Mouse (Mus musculus) limb, embryonic 14.5 days (tissue): ENCODE data around the gene Tor2a. TPM values are rescaled to one million over a fixed set of nuclear protein-coding genes. Genes with fewer than 3 reads are reported as not detected.

ENCODE experiments used
- ATAC-seq: fragments of 200-750 bp; cut with Nextera tagmentation; 2 replicates; pipeline ENCODE4 v1.8.0; 2017; ENCODE audit warnings: low read depth, moderate number of reproducible peaks, moderate TSS enrichment; ENCODE audit not compliant: low FRiP score
- DNase-seq: peaks from one replicate; pipeline ENCODE4 v3.0.0-alpha.2; 2015; ENCODE audit warnings: low spot score
- H3K27ac ChIP-seq: fragments of 300-500 bp; sonication (generic); replicated peaks from 2 replicates; pipeline ENCODE4 v1.5.1; 2014; ENCODE audit warnings: low read depth, mild to moderate bottlenecking, low read length, moderate library complexity, mixed read lengths
- H3K27me3 ChIP-seq: fragments of 300-500 bp; sonication (generic); 2 replicates; pipeline ENCODE4 v1.6.1; 2014; ENCODE audit warnings: low read length, mixed read lengths; ENCODE audit not compliant: control insufficient read depth, insufficient read depth
- H3K36me3 ChIP-seq: fragments of 300-500 bp; sonication (generic); 2 replicates; pipeline ENCODE4 v1.6.1; 2014; ENCODE audit warnings: mild to moderate bottlenecking, low read length, moderate library complexity, mixed read lengths; ENCODE audit not compliant: control insufficient read depth, insufficient read depth
- H3K4me1 ChIP-seq: fragments of 300-500 bp; sonication (generic); 2 replicates; pipeline ENCODE4 v1.6.1; 2014; ENCODE audit warnings: antibody characterized with exemption, low read length, mixed read lengths; ENCODE audit not compliant: control insufficient read depth, insufficient read depth
- H3K4me2 ChIP-seq: fragments of 300-500 bp; sonication (generic); replicated peaks from 2 replicates; pipeline ENCODE4 v1.6.1; 2014; ENCODE audit warnings: low read depth, mild to moderate bottlenecking, low read length, moderate library complexity; ENCODE audit not compliant: severe bottlenecking
- H3K4me3 ChIP-seq: fragments of 300-500 bp; sonication (generic); replicated peaks from 2 replicates; pipeline ENCODE4 v1.5.1; 2014; ENCODE audit warnings: low read length
- H3K9ac ChIP-seq: fragments of 300-500 bp; sonication (generic); 2 replicates; pipeline ENCODE4 v1.6.1; 2014; ENCODE audit warnings: mild to moderate bottlenecking, low read depth, low read length, moderate library complexity; ENCODE audit not compliant: severe bottlenecking
- H3K9me3 ChIP-seq: fragments of 300-500 bp; sonication (generic); 2 replicates; pipeline ENCODE4 v1.6.1; 2016; ENCODE audit warnings: low read length; ENCODE audit not compliant: control insufficient read depth
- POLR2A ChIP-seq: fragments of 200-500 bp; IDR thresholded peaks from 2 replicates; pipeline ENCODE4 v1.8.0; 2012; ENCODE audit warnings: inconsistent platforms, mild to moderate bottlenecking, moderate library complexity, borderline replicate concordance; ENCODE audit not compliant: insufficient read depth, insufficient read length; ENCODE audit errors: extremely low read depth
- WGBS: fragments of 180-500 bp; shearing (Covaris S2); extraction: QIAGEN DNeasy Blood & Tissue Kit; methylation state at CpG from one replicate; pipeline ENCODE4 v1.1.7; 2014; 5-methylcytosine and 5-hydroxymethylcytosine counted together
- polyA plus RNA-seq, 2 experiments: library from polyadenylated mRNA; depleted of rRNA in 1 of 2; stranded (reverse) in 1 of 2; unstranded in 1 of 2; fragments of >200 nt; fragmentation: Nextera tagmentation in 1 of 2; extraction: Ambion mirVana in 1 of 2; gene quantifications; 2 replicates each; pipeline versions ENCODE4 v1.2.1 to v1.2.3; 2012 to 2014

Gene Tor2a
- polyA plus RNA-seq, 2 experiments, result 81.2 to 82.6 TPM

DNA sequence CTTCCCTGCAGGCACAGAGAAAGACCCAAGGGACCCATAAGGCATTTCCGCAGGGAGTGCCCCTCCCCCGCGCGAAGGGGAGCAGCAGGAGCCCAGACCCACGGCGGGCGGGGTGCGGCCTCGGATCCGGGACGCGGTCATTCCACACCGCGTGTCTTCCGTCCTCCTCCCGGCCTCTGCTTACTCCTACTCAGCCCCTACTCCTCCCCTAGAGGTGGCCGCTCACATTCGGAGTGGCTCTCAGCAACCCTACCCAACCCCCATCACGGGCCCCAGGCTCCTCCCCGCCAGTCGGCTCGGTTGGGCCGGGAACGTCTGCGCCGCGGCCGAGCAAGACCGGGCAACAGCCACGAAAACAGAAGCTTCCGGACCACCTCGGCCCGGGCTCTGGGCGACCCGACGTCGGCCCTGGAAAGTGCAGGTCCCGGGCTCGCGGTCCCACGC, 44.9 kb upstream of the Tor2a start:
- Histone ChIP-seq H3K9me3 (no peaks in the 10 kb centered on the region), H3K27ac (peak overlapping the region; percentile 95), H3K4me3 (peak overlapping the region; percentile 88), H3K27me3 (no peaks in the 10 kb centered on the region), H3K9ac (peak overlapping the region; percentile 84), H3K4me2 (peak overlapping the region; percentile 79), H3K36me3 (peaks cover 41% of the 10 kb centered on the region), H3K4me1 (peaks cover 16% of the 10 kb centered on the region)
- WGBS, result under 1% methylated on average over 41 of the region's 41 CpGs
- peak; percentile 38; the same call in 1 of the 2 replicates for ATAC-seq
- DNase-seq, result peak; percentile 54
- no peak for TF ChIP-seq POLR2A

DNA sequence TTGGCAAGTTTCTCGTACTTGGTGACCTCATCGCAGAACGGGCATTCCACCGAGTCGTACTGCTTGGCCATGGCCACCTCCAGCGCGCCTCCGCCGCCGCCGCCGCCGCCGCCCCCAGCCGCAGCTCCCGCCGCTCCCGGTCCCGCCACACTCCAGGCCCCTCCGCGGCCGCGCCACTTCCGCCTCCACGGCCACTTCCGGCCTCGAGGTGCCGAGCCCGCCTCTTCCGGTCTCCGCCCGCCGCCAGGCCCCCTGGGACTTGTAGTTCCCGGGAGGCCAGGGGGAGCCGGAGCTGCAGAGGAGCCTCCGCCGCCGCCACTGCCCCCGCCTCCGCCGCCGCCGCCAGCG, 44.5 kb upstream of the Tor2a start:
- peak overlapping the region; percentile 95 for H3K27ac ChIP-seq
- peak overlapping the region; percentile 79 for H3K4me2 ChIP-seq
- H3K9ac ChIP-seq, result peak overlapping the region; percentile 84
- H3K27me3 ChIP-seq, result no peaks in the 10 kb centered on the region
- peaks cover 16% of the 10 kb centered on the region for H3K4me1 ChIP-seq
- H3K4me3 ChIP-seq, result peak overlapping the region; percentile 88
- WGBS, result under 1% methylated on average over 21 of the region's 44 CpGs
- ATAC-seq, result peak; percentile 88
- DNase-seq, result peak; percentile 86
- no peak for TF ChIP-seq POLR2A
- peaks cover 37% of the 10 kb centered on the region for H3K36me3 ChIP-seq
- H3K9me3 ChIP-seq, result no peaks in the 10 kb centered on the region

DNA sequence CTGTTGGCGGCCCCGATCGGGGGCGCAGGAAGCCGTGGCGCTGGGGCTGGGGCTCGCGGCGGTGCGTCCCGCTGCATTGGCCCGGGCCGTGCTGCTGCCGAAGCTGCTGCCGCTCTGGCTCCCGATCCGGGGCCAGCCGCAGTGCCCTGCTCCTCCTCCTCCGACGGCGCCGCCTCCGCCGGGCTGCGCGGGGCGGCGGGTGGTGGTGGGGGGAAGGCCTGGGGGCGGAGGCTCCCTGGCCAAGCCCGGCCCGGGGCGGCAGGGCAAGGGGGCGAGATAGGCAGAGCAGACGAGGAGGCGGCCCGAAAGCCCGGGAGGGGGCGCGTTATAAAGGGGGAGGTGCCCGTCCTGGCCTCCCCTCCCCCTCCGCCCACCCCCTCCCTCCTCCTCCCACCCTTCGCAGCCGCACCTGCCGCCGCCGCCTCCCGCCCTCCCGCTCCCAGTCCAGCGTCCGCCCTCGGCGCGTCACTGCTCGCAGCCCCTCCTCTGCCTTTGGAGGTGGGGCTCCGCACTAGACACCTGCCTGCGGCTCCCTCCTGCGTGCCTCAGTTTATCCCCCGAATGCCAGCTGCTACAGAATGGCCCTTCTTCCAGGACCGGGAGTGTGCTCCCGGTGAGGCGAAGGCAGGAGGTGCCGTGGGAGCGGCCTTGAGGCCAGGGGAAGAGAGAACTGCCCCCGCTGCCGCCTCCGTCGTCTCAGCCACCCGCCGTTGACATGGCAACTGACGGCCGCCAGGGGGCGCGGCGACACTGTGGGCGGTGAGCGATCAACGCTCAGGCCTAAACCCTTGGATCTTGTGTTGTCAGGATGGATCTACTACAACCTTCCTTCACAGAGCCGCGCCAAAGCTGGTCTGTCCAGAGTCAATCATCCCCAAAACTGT, 43.9 kb upstream of the Tor2a start, which contains the start of gene Cdk9:
Cdk9 (minus strand) TSS at position 143 of the 884 bp plus-strand sequence.
- H3K9ac ChIP-seq, result peak within 1 kb of the TSS; percentile 84
- H3K4me3 ChIP-seq, result peak within 1 kb of the TSS; percentile 88
- peak; percentile 89 for ATAC-seq
- H3K27me3 ChIP-seq, result no peaks in the 10 kb centered on the region
- peak within 1 kb of the TSS; percentile 79 for H3K4me2 ChIP-seq
- H3K36me3 ChIP-seq, result peaks cover 31% of the 10 kb centered on the region
- WGBS, result 2% methylated on average over 33 of the region's 79 CpGs
- peaks cover 16% of the 10 kb centered on the region for H3K4me1 ChIP-seq
- no peaks in the 10 kb centered on the region for H3K9me3 ChIP-seq
- TF ChIP-seq POLR2A, result no peak
- peak; percentile 87 for DNase-seq
- peak within 1 kb of the TSS; percentile 95 for H3K27ac ChIP-seq

DNA sequence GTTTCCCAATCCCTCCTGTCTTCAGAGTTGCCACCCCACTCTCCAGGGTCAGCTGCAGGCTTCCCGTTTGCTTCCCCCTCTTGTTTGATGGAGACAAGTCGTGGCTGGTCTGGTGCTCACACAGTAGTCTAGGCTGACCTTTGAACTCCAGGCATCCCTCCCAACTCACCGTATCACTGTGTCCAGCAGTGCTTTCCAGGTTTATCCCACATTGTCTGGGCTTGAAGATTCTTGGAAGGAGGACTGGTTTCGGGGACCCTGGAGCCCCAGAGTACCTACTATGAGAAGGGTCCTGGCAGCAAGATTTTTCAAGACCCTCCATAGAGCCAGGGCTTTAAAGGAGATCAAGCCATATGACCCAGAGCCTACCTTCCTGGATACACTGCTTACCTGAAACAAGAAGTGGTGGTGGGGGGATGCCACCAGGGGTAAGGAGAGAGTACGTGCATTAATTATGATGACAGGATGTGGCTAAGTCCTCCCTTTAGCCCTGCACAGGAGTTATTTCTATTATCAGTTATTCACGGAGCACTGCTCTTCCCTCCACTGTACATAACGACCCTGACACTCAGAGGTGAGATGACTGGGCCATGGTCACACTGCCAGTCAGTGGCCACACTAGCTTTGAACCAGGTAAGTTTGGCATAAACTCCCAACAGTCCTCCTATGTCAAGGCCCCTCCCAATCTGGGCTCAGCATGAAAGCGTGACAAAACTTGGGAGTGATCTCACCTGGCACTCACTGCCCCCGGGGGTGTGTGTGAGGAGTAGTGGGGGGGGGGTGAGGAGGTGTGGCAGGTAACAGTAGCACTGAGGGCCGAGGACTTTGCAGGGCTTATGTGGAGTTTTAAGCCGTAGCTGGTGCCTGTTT, 42.7 kb upstream of the Tor2a start:
- Histone ChIP-seq H3K9ac (no peak overlapping the region), H3K9me3 (no peaks in the 10 kb centered on the region), H3K4me3 (no peak overlapping the region), H3K27ac (peak overlapping the region; percentile 48; the same call in 1 of the 2 replicates), H3K4me2 (peak overlapping the region; percentile 79; the same call in 1 of the 2 replicates), H3K36me3 (peaks cover 19% of the 10 kb centered on the region), H3K27me3 (no peaks in the 10 kb centered on the region), H3K4me1 (peaks cover 16% of the 10 kb centered on the region)
- TF ChIP-seq POLR2A, result no peak
- ATAC-seq (no peak), DNase-seq (no peak)
- WGBS, result 45% methylated on average over 11 of the region's 11 CpGs

DNA sequence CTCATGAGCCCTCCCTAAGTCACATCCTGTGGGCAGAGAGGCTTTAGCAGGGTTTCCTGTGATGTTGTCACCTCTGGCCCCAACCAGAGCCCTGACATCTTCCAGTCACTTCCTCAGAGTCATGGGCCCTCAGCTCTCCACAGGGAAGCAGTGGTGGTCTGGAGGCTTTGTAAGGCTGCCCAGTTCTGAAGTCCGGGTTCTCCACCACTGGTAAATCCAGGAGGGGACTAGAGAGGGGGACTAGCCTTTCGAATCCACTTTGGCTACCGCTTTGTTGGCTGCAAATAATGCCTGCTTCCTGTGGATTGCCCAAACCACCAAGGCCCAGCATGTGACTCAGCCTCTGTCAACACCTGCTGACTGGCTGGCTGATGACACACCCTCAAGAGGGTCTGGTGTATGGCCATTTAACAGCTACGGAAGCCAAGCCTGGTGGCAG, 42.0 kb upstream of the Tor2a start:
- Histone ChIP-seq H3K4me3 (no peak overlapping the region), H3K27me3 (no peaks in the 10 kb centered on the region), H3K36me3 (peaks cover 13% of the 10 kb centered on the region), H3K9me3 (no peaks in the 10 kb centered on the region), H3K27ac (no peak overlapping the region), H3K4me1 (peaks cover 16% of the 10 kb centered on the region), H3K4me2 (no peak overlapping the region), H3K9ac (no peak overlapping the region)
- TF ChIP-seq POLR2A, result no peak
- DNase-seq (no peak), ATAC-seq (no peak)
- 50% methylated on average over 4 of the region's 4 CpGs for WGBS
